Mouse (Mus musculus) limb, embryonic 11.5 days (tissue): ENCODE measurements around the gene Dnajb11. TPM values are rescaled to one million over a fixed set of nuclear protein-coding genes. Genes with fewer than 3 reads are reported as not detected.

Experiments
- ATAC-seq: fragments of 200-750 bp; cut with Nextera tagmentation; 2 replicates; pipeline ENCODE4 v1.8.0; 2017; ENCODE audit warnings: low read depth; ENCODE audit not compliant: insufficient number of reproducible peaks, low FRiP score, low TSS enrichment
- DNase-seq: peaks from one replicate; pipeline ENCODE4 v3.0.0-alpha.2; 2015; ENCODE audit warnings: low spot score
- H3K27ac ChIP-seq: fragments of 300-500 bp; sonication (generic); replicated peaks from 2 replicates; pipeline ENCODE4 v1.5.1; 2014; ENCODE audit warnings: low read depth, mild to moderate bottlenecking, low read length
- H3K27me3 ChIP-seq: fragments of 300-500 bp; sonication (generic); 2 replicates; pipeline ENCODE4 v1.6.1; 2014; ENCODE audit warnings: mild to moderate bottlenecking, low read length, mixed read lengths; ENCODE audit not compliant: control insufficient read depth, insufficient read depth
- H3K36me3 ChIP-seq: fragments of 300-500 bp; sonication (generic); 2 replicates; pipeline ENCODE4 v1.6.1; 2014; ENCODE audit warnings: mild to moderate bottlenecking, low read length, moderate library complexity, mixed read lengths; ENCODE audit not compliant: control insufficient read depth, insufficient read depth
- H3K4me1 ChIP-seq: fragments of 300-500 bp; sonication (generic); 2 replicates; pipeline ENCODE4 v1.6.1; 2014; ENCODE audit warnings: low read length, mixed read lengths; ENCODE audit not compliant: control insufficient read depth, insufficient read depth
- H3K4me2 ChIP-seq: fragments of 300-500 bp; sonication (generic); 2 replicates; pipeline ENCODE4 v1.6.1; 2014; ENCODE audit warnings: low read depth, mild to moderate bottlenecking, moderate library complexity; ENCODE audit not compliant: severe bottlenecking
- H3K4me3 ChIP-seq: fragments of 300-500 bp; sonication (generic); 2 replicates; pipeline ENCODE4 v1.5.1; 2014; ENCODE audit warnings: low read depth, low read length
- H3K9ac ChIP-seq: fragments of 300-500 bp; sonication (generic); 2 replicates; pipeline ENCODE4 v1.6.1; 2014; ENCODE audit warnings: mild to moderate bottlenecking, low read length
- H3K9me3 ChIP-seq: fragments of 300-500 bp; sonication (generic); 2 replicates; pipeline ENCODE4 v1.6.1; 2016; ENCODE audit warnings: low read length; ENCODE audit not compliant: control insufficient read depth
- WGBS: fragments of 180-500 bp; shearing (Covaris S2); extraction: QIAGEN DNeasy Blood & Tissue Kit; methylation state at CpG from one replicate; pipeline ENCODE4 v1.1.7; 2014; 5-methylcytosine and 5-hydroxymethylcytosine counted together
- polyA plus RNA-seq: library from polyadenylated mRNA; unstranded; fragments of >200 nt; fragmentation: Nextera tagmentation; extraction: Ambion mirVana; gene quantifications from 2 replicates; pipeline ENCODE4 v1.2.1, GENCODE M21; 2014

Gene Dnajb11
- polyA plus RNA-seq, 1 experiment from 2014 or later: 106 TPM

GRCm38 (mm10) chr16:22888835-22889234 lies 31.2 kb downstream of the Dnajb11 start:
- H3K4me3 ChIP-seq: no peak overlapping the region
- H3K4me1 ChIP-seq: no peaks in the 10 kb centered on the region
- DNase-seq: no peak
- no peak overlapping the region for H3K9ac ChIP-seq
- 68% methylated on average over 4 of the region's 4 CpGs for WGBS
- H3K36me3 ChIP-seq: no peaks in the 10 kb centered on the region
- no peaks in the 10 kb centered on the region for H3K27me3 ChIP-seq
- ATAC-seq: no peak
- no peak overlapping the region for H3K27ac ChIP-seq
- H3K4me2 ChIP-seq: no peak overlapping the region
- H3K9me3 ChIP-seq: no peaks in the 10 kb centered on the region

GRCm38 (mm10) chr16:22889716-22890115 lies 32.1 kb downstream of the Dnajb11 start:
- H3K9me3 ChIP-seq: no peaks in the 10 kb centered on the region
- H3K27me3 ChIP-seq: no peaks in the 10 kb centered on the region
- DNase-seq (no peak), ATAC-seq (no peak)
- H3K36me3 ChIP-seq: no peaks in the 10 kb centered on the region
- no peaks in the 10 kb centered on the region for H3K4me1 ChIP-seq
- H3K4me3 ChIP-seq: no peak overlapping the region
- no peak overlapping the region for H3K27ac ChIP-seq
- H3K4me2 ChIP-seq: no peak overlapping the region
- H3K9ac ChIP-seq: no peak overlapping the region
- 86% methylated on average over 8 of the region's 8 CpGs for WGBS

GRCm38 (mm10) chr16:22890683-22891510 lies 33.3 kb downstream of the Dnajb11 start, which contains the start of gene Ahsg:
Gene Ahsg (plus strand): TSS chr16:22891277.
- H3K36me3 ChIP-seq: no peaks in the 10 kb centered on the region
- H3K27me3 ChIP-seq: no peaks in the 10 kb centered on the region
- H3K4me2 ChIP-seq: no peak within 1 kb of the TSS
- DNase-seq: no peak
- WGBS: 88% methylated on average over 11 of the region's 11 CpGs
- H3K27ac ChIP-seq: no peak within 1 kb of the TSS
- no peak within 1 kb of the TSS for H3K9ac ChIP-seq
- no peaks in the 10 kb centered on the region for H3K9me3 ChIP-seq
- ATAC-seq: no peak
- no peaks in the 10 kb centered on the region for H3K4me1 ChIP-seq
- no peak within 1 kb of the TSS for H3K4me3 ChIP-seq

GRCm38 (mm10) chr16:22891733-22892154 lies 34.1 kb downstream of the Dnajb11 start:
- WGBS: 90% methylated on average over 8 of the region's 8 CpGs
- DNase-seq (no peak), ATAC-seq (no peak)
- H3K36me3 ChIP-seq: no peaks in the 10 kb centered on the region
- H3K4me3 ChIP-seq: no peak overlapping the region
- H3K4me1 ChIP-seq: no peaks in the 10 kb centered on the region
- no peak overlapping the region for H3K27ac ChIP-seq
- no peak overlapping the region for H3K4me2 ChIP-seq
- no peaks in the 10 kb centered on the region for H3K27me3 ChIP-seq
- H3K9me3 ChIP-seq: no peaks in the 10 kb centered on the region
- no peak overlapping the region for H3K9ac ChIP-seq

GRCm38 (mm10) chr16:22894095-22894494 lies 36.5 kb downstream of the Dnajb11 start:
- H3K36me3 ChIP-seq: no peaks in the 10 kb centered on the region
- 77% methylated on average over 8 of the region's 8 CpGs for WGBS
- ATAC-seq (no peak), DNase-seq (no peak)
- no peaks in the 10 kb centered on the region for H3K4me1 ChIP-seq
- no peak overlapping the region for H3K9ac ChIP-seq
- H3K4me3 ChIP-seq: no peak overlapping the region
- no peak overlapping the region for H3K27ac ChIP-seq
- H3K27me3 ChIP-seq: no peaks in the 10 kb centered on the region
- no peaks in the 10 kb centered on the region for H3K9me3 ChIP-seq
- no peak overlapping the region for H3K4me2 ChIP-seq

- H3K36me3 ChIP-seq: no peaks in the 10 kb centered on the region
- H3K27me3 ChIP-seq: no peaks in the 10 kb centered on the region
- no peaks in the 10 kb centered on the region for H3K4me1 ChIP-seq
- H3K27ac ChIP-seq: no peak overlapping the region
- no peak overlapping the region for H3K4me2 ChIP-seq
- no peak for ATAC-seq
- H3K4me3 ChIP-seq: no peak overlapping the region
- H3K9ac ChIP-seq: no peak overlapping the region
- H3K9me3 ChIP-seq: no peaks in the 10 kb centered on the region
- 73% methylated on average over 2 of the region's 2 CpGs for WGBS
- DNase-seq: no peak
Observed at GRCm38 (mm10) chr16:22896618-22897017, 39.0 kb downstream of the Dnajb11 start.

- ATAC-seq: no peak
- WGBS: 63% methylated on average over 5 of the region's 5 CpGs
- Histone ChIP-seq H3K9me3 (no peaks in the 10 kb centered on the region; the same call in 1 of the 2 replicates), H3K27me3 (no peaks in the 10 kb centered on the region), H3K9ac (no peak overlapping the region), H3K27ac (no peak overlapping the region), H3K4me3 (no peak overlapping the region), H3K36me3 (no peaks in the 10 kb centered on the region), H3K4me2 (no peak overlapping the region), H3K4me1 (no peaks in the 10 kb centered on the region)
- no peak for DNase-seq
Observed at GRCm38 (mm10) chr16:22899346-22899745, 41.7 kb downstream of the Dnajb11 start.

GRCm38 (mm10) chr16:22899866-22900570 lies 42.4 kb downstream of the Dnajb11 start:
- no peak overlapping the region for H3K27ac ChIP-seq
- no peak for ATAC-seq
- H3K9ac ChIP-seq: no peak overlapping the region
- no peaks in the 10 kb centered on the region for H3K27me3 ChIP-seq
- 81% methylated on average over 10 of the region's 10 CpGs for WGBS
- no peak overlapping the region for H3K4me3 ChIP-seq
- no peaks in the 10 kb centered on the region; the same call in 1 of the 2 replicates for H3K9me3 ChIP-seq
- H3K36me3 ChIP-seq: no peaks in the 10 kb centered on the region
- no peak for DNase-seq
- H3K4me1 ChIP-seq: no peaks in the 10 kb centered on the region
- H3K4me2 ChIP-seq: no peak overlapping the region
